Mouse (Mus musculus): ENCODE results near the gene Adra1b. TPM values are rescaled to one million over a fixed set of nuclear protein-coding genes. Genes with fewer than 3 reads are reported as not detected.

Gene Adra1b
- polyA plus RNA-seq, 1 experiment from 2014 or later, result 1.4 TPM

GRCm38 (mm10) chr11:43889208-43889915, 11.6 kb downstream of the Adra1b start:
- Histone ChIP-seq H3K27ac (replicated peaks) (no peak overlapping the region), H3K9me3 (no peaks in the 10 kb centered on the region), H3K36me3 (no peaks in the 10 kb centered on the region), H3K4me1 (no peaks in the 10 kb centered on the region), H3K27me3 (no peaks in the 10 kb centered on the region), H3K4me2 (replicated peaks) (no peak overlapping the region), H3K9ac (replicated peaks) (no peak overlapping the region), H3K4me3 (no peak overlapping the region)
- no peak for ATAC-seq (replicated peaks)
- 85% methylated on average over 8 of the region's 8 CpGs for WGBS

GRCm38 (mm10) chr11:43888736-43889135, 12.3 kb downstream of the Adra1b start:
- H3K4me3 ChIP-seq, result no peak overlapping the region
- no peak for ATAC-seq (replicated peaks)
- no peaks in the 10 kb centered on the region for H3K9me3 ChIP-seq
- no peaks in the 10 kb centered on the region for H3K27me3 ChIP-seq
- H3K4me1 ChIP-seq, result no peaks in the 10 kb centered on the region
- WGBS, result 84% methylated on average over 8 of the region's 8 CpGs
- no peak overlapping the region for H3K9ac ChIP-seq (replicated peaks)
- H3K4me2 ChIP-seq (replicated peaks), result no peak overlapping the region
- H3K27ac ChIP-seq (replicated peaks), result no peak overlapping the region
- H3K36me3 ChIP-seq, result no peaks in the 10 kb centered on the region

GRCm38 (mm10) chr11:43887597-43887996, 13.4 kb downstream of the Adra1b start:
- ATAC-seq (replicated peaks), result no peak
- H3K27ac ChIP-seq (replicated peaks), result no peak overlapping the region
- no peaks in the 10 kb centered on the region for H3K9me3 ChIP-seq
- no peak overlapping the region for H3K4me2 ChIP-seq (replicated peaks)
- H3K4me3 ChIP-seq, result no peak overlapping the region
- no peaks in the 10 kb centered on the region for H3K27me3 ChIP-seq
- no peaks in the 10 kb centered on the region for H3K36me3 ChIP-seq
- H3K4me1 ChIP-seq, result no peaks in the 10 kb centered on the region
- no peak overlapping the region for H3K9ac ChIP-seq (replicated peaks)

GRCm38 (mm10) chr11:43884521-43884920, 16.5 kb downstream of the Adra1b start:
- H3K9ac ChIP-seq (replicated peaks), result no peak overlapping the region
- no peak overlapping the region for H3K4me2 ChIP-seq (replicated peaks)
- no peaks in the 10 kb centered on the region for H3K27me3 ChIP-seq
- no peak for ATAC-seq (replicated peaks)
- H3K36me3 ChIP-seq, result no peaks in the 10 kb centered on the region
- no peaks in the 10 kb centered on the region for H3K4me1 ChIP-seq
- no peak overlapping the region for H3K27ac ChIP-seq (replicated peaks)
- H3K9me3 ChIP-seq, result no peaks in the 10 kb centered on the region
- H3K4me3 ChIP-seq, result no peak overlapping the region

GRCm38 (mm10) chr11:43883641-43884181, 17.3 kb downstream of the Adra1b start:
- H3K4me1 ChIP-seq, result no peaks in the 10 kb centered on the region
- WGBS, result 87% methylated on average over 5 of the region's 5 CpGs
- H3K4me3 ChIP-seq, result no peak overlapping the region
- ATAC-seq (replicated peaks), result no peak
- H3K36me3 ChIP-seq, result no peaks in the 10 kb centered on the region
- no peak overlapping the region for H3K4me2 ChIP-seq (replicated peaks)
- no peaks in the 10 kb centered on the region for H3K27me3 ChIP-seq
- no peak overlapping the region for H3K27ac ChIP-seq (replicated peaks)
- H3K9me3 ChIP-seq, result no peaks in the 10 kb centered on the region
- no peak overlapping the region for H3K9ac ChIP-seq (replicated peaks)

GRCm38 (mm10) chr11:43877211-43877610, 23.8 kb downstream of the Adra1b start:
- no peak for ATAC-seq (replicated peaks)
- 64% methylated on average over 5 of the region's 5 CpGs for WGBS
- no peak overlapping the region for H3K9ac ChIP-seq (replicated peaks)
- no peaks in the 10 kb centered on the region for H3K27me3 ChIP-seq
- H3K4me3 ChIP-seq, result no peak overlapping the region
- no peak overlapping the region for H3K4me2 ChIP-seq (replicated peaks)
- H3K36me3 ChIP-seq, result no peaks in the 10 kb centered on the region
- no peaks in the 10 kb centered on the region for H3K9me3 ChIP-seq
- no peak overlapping the region for H3K27ac ChIP-seq (replicated peaks)
- no peaks in the 10 kb centered on the region for H3K4me1 ChIP-seq

- Histone ChIP-seq H3K4me3 (no peak overlapping the region), H3K4me1 (no peaks in the 10 kb centered on the region), H3K9me3 (no peaks in the 10 kb centered on the region), H3K36me3 (no peaks in the 10 kb centered on the region), H3K9ac (replicated peaks) (no peak overlapping the region), H3K4me2 (replicated peaks) (no peak overlapping the region), H3K27ac (replicated peaks) (no peak overlapping the region), H3K27me3 (no peaks in the 10 kb centered on the region)
- 75% methylated on average over 4 of the region's 4 CpGs for WGBS
- ATAC-seq (replicated peaks), result no peak
Observed at GRCm38 (mm10) chr11:43867721-43868281, 33.2 kb downstream of the Adra1b start.

GRCm38 (mm10) chr11:43865298-43866165, 35.5 kb downstream of the Adra1b start:
- Histone ChIP-seq H3K9me3 (no peaks in the 10 kb centered on the region), H3K36me3 (no peaks in the 10 kb centered on the region)
- WGBS, result 79% methylated on average over 6 of the region's 6 CpGs

GRCm38 (mm10) chr11:43853046-43853445, 48.0 kb downstream of the Adra1b start:
- Histone ChIP-seq H3K36me3 (no peaks in the 10 kb centered on the region), H3K9ac (replicated peaks) (no peak overlapping the region), H3K4me3 (no peak overlapping the region), H3K4me1 (no peaks in the 10 kb centered on the region), H3K27me3 (no peaks in the 10 kb centered on the region), H3K27ac (replicated peaks) (no peak overlapping the region), H3K4me2 (replicated peaks) (no peak overlapping the region), H3K9me3 (no peaks in the 10 kb centered on the region)
- no peak for ATAC-seq (replicated peaks)
- 77% methylated on average over 6 of the region's 6 CpGs for WGBS

More at GRCm38 (mm10) chr11:43865298-43866165, 35.5 kb downstream of the Adra1b start:
- Histone ChIP-seq H3K4me3 (no peak overlapping the region), H3K9ac (replicated peaks) (no peak overlapping the region), H3K4me2 (replicated peaks) (no peak overlapping the region), H3K4me1 (no peaks in the 10 kb centered on the region), H3K27ac (replicated peaks) (no peak overlapping the region), H3K27me3 (no peaks in the 10 kb centered on the region)
- no peak for ATAC-seq (replicated peaks)

- no peaks in the 10 kb centered on the region for H3K9me3 ChIP-seq
- no peaks in the 10 kb centered on the region for H3K27me3 ChIP-seq
- no peak overlapping the region for H3K9ac ChIP-seq (replicated peaks)
- H3K4me1 ChIP-seq, result no peaks in the 10 kb centered on the region
- WGBS, result 77% methylated on average over 4 of the region's 4 CpGs
- H3K36me3 ChIP-seq, result no peaks in the 10 kb centered on the region
- ATAC-seq (replicated peaks), result no peak
- H3K27ac ChIP-seq (replicated peaks), result no peak overlapping the region
- no peak overlapping the region for H3K4me2 ChIP-seq (replicated peaks)
- no peak overlapping the region for H3K4me3 ChIP-seq
Observed at GRCm38 (mm10) chr11:43848056-43848455, 53.0 kb downstream of the Adra1b start.

GRCm38 (mm10) chr11:43841596-43841995, 59.4 kb downstream of the Adra1b start:
- no peak for ATAC-seq (replicated peaks)
- 71% methylated on average over 10 of the region's 10 CpGs for WGBS

GRCm38 (mm10) chr11:43840491-43840890, 60.5 kb downstream of the Adra1b start:
- no peak overlapping the region for H3K9ac ChIP-seq (replicated peaks)
- ATAC-seq (replicated peaks), result no peak
- peaks cover 10% of the 10 kb centered on the region for H3K27me3 ChIP-seq
- no peak overlapping the region for H3K4me3 ChIP-seq
- H3K36me3 ChIP-seq, result no peaks in the 10 kb centered on the region
- peaks cover 9% of the 10 kb centered on the region; the same call in 1 of the 2 replicates for H3K4me1 ChIP-seq
- H3K9me3 ChIP-seq, result no peaks in the 10 kb centered on the region
- H3K27ac ChIP-seq (replicated peaks), result no peak overlapping the region
- H3K4me2 ChIP-seq (replicated peaks), result no peak overlapping the region
- 74% methylated on average over 6 of the region's 6 CpGs for WGBS

More at GRCm38 (mm10) chr11:43841596-43841995, 59.4 kb downstream of the Adra1b start:
- H3K4me1 ChIP-seq, result 0 out of 2 replicates have a peak, but pooled peaks cover 2% of the 10 kb centered on the region
- peaks cover 4% of the 10 kb centered on the region for H3K27me3 ChIP-seq
- no peak overlapping the region for H3K4me2 ChIP-seq (replicated peaks)
- H3K36me3 ChIP-seq, result no peaks in the 10 kb centered on the region
- no peak overlapping the region for H3K4me3 ChIP-seq
- H3K9ac ChIP-seq (replicated peaks), result no peak overlapping the region
- no peaks in the 10 kb centered on the region for H3K9me3 ChIP-seq
- no peak overlapping the region for H3K27ac ChIP-seq (replicated peaks)
